Mouse (Mus musculus) lung, adult 2 months (tissue): ENCODE results near the gene 1700113H08Rik.

Experiments used
- CTCF ChIP-seq: fragments of 200-500 bp; IDR thresholded peaks from 2 replicates; pipeline ENCODE4 v1.5.1; 2011; ENCODE audit warnings: mild to moderate bottlenecking, low read length, control low read depth; ENCODE audit not compliant: insufficient read depth
- POLR2A ChIP-seq: fragments of 200-500 bp; IDR thresholded peaks from 2 replicates; pipeline ENCODE4 v1.6.1; 2011; ENCODE audit warnings: low read depth, mild to moderate bottlenecking, control low read depth, low read length, borderline replicate concordance; ENCODE audit errors: extremely low read depth

DNA sequence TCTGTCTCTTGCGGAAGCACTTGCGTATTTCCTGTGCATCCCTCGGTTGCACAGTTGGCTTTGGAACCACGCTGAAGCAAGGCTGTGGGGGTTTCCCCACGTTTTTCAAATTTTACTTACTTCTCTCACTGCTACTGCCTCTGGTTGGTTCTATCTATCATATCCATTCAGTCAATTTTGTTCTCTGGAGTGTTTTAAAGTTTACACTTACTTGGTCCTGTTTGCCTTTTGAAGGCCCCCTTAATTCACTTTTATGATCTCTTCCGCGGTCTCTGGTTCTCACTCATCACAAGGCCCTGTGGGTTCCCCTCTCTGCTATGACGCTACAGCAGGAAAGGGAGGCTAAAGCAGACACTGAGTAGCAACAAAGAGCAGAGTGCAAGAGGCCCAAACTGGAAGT is 45.4 kb downstream of the 1700113H08Rik start:
- TF ChIP-seq POLR2A (no peak), CTCF (no peak)
